In genomic region chr9:102709504-102710135, GRCm38 (mm10) we compare ENCODE assay signal across 12 mouse cellular contexts. TPM values are rescaled to one million over a fixed set of nuclear protein-coding genes. Genes with fewer than 3 reads are reported as not detected.
DNase-seq lines count a peak whose midpoint lies in the region; ATAC-seq lines count a peak whose summit lies in the region.
"Had no signal": no experiment of that assay in that cellular context is flagged by ENCODE, and none has a peak within 500 bp of the region (broad histone marks: within the 10 kb centered on the region; RNA-seq: fewer than 3 reads in every experiment).

No protein-coding gene starts in this region.

- peaks cover 40% of the 10 kb centered on the region for H3K4me1 ChIP-seq in midbrain, embryonic 10.5 days
- no peaks in the 10 kb centered on the region for H3K4me1 ChIP-seq in midbrain, embryonic 16.5 days (ENCODE audit: control insufficient read depth, insufficient read depth, low read length)
- H3K4me1 ChIP-seq in limb, embryonic 15.5 days, result peaks cover 24% of the 10 kb centered on the region
- H3K4me1 ChIP-seq in stomach, embryonic 14.5 days (ENCODE audit: control insufficient read depth, insufficient read depth, low read length), result 0 out of 2 replicates have a peak, but pooled peaks cover 2% of the 10 kb centered on the region

- peaks cover 9% of the 10 kb centered on the region for H3K27me3 ChIP-seq in midbrain, embryonic 10.5 days (ENCODE audit: low read depth, poor library complexity, severe bottlenecking)
- H3K27me3 ChIP-seq in midbrain, embryonic 16.5 days (ENCODE audit: control insufficient read depth, insufficient read depth, low read depth, low read length), result no peaks in the 10 kb centered on the region
- no peaks in the 10 kb centered on the region for H3K27me3 ChIP-seq in limb, embryonic 15.5 days
- H3K27me3 ChIP-seq in stomach, embryonic 14.5 days (ENCODE audit: control insufficient read depth, insufficient read depth, low read length), result no peaks in the 10 kb centered on the region
- H3K27me3 ChIP-seq: neural tube, embryonic 12.5 days; Patski had no signal

- H3K36me3 ChIP-seq in midbrain, embryonic 10.5 days, result no peaks in the 10 kb centered on the region
- no peaks in the 10 kb centered on the region for H3K36me3 ChIP-seq in midbrain, embryonic 16.5 days (ENCODE audit: control insufficient read depth, insufficient read depth, low read length)
- no peaks in the 10 kb centered on the region for H3K36me3 ChIP-seq in limb, embryonic 15.5 days
- no peaks in the 10 kb centered on the region for H3K36me3 ChIP-seq in stomach, embryonic 14.5 days (ENCODE audit: control insufficient read depth, insufficient read depth, low read length)
- H3K36me3 ChIP-seq: neural tube, embryonic 12.5 days had no signal

- 70% methylated on average over 15 of the region's 15 CpGs for WGBS in midbrain, embryonic 10.5 days
- WGBS in midbrain, embryonic 16.5 days, result 77% methylated on average over 15 of the region's 15 CpGs
- 57% methylated on average over 15 of the region's 15 CpGs for WGBS in limb, embryonic 15.5 days
- WGBS in stomach, embryonic 14.5 days, result 56% methylated on average over 15 of the region's 15 CpGs

- no peak overlapping the region for H3K4me2 ChIP-seq in midbrain, embryonic 16.5 days (ENCODE audit: low read length)
- H3K4me2 ChIP-seq in limb, embryonic 15.5 days, result no peak overlapping the region
- no peak overlapping the region for H3K4me2 ChIP-seq in stomach, embryonic 14.5 days (replicated peaks; ENCODE audit: low read depth, low read length)
- H3K4me2 ChIP-seq: neural tube, embryonic 12.5 days had no signal

- H3K9ac ChIP-seq in midbrain, embryonic 16.5 days (ENCODE audit: low read depth, low read length), result no peak overlapping the region
- no peak overlapping the region for H3K9ac ChIP-seq in limb, embryonic 15.5 days
- H3K9ac ChIP-seq in stomach, embryonic 14.5 days (replicated peaks; ENCODE audit: low read depth, low read length), result no peak overlapping the region
- H3K9ac ChIP-seq: neural tube, embryonic 12.5 days had no signal

- H3K27ac ChIP-seq in midbrain, embryonic 10.5 days (replicated peaks), result peak overlapping the region; percentile 49
- no peak overlapping the region for H3K27ac ChIP-seq in midbrain, embryonic 16.5 days (ENCODE audit: low read length)
- H3K27ac ChIP-seq in limb, embryonic 15.5 days, result peak overlapping the region; percentile 67
- H3K27ac ChIP-seq in stomach, embryonic 14.5 days (ENCODE audit: low read length), result no peak overlapping the region; the same call in 1 of the 2 replicates
- H3K27ac ChIP-seq: neural tube, embryonic 12.5 days had no signal

- H3K4me3 ChIP-seq in midbrain, embryonic 10.5 days, result no peak overlapping the region
- H3K4me3 ChIP-seq in midbrain, embryonic 16.5 days (ENCODE audit: low read depth, low read length), result no peak overlapping the region
- H3K4me3 ChIP-seq in limb, embryonic 15.5 days, result no peak overlapping the region
- no peak overlapping the region for H3K4me3 ChIP-seq in stomach, embryonic 14.5 days (ENCODE audit: low read depth, low read length)
- H3K4me3 ChIP-seq: neural tube, embryonic 12.5 days had no signal

- ATAC-seq in midbrain, embryonic 16.5 days, result no peak
- ATAC-seq in limb, embryonic 15.5 days (ENCODE audit: insufficient number of reproducible peaks, low FRiP score, low TSS enrichment, low read depth), result no peak
- ATAC-seq in stomach, embryonic 14.5 days (ENCODE audit: insufficient number of reproducible peaks, insufficient read depth, low FRiP score, low read depth), result 0 out of 2 replicates have a peak, but pooled peaks have one; percentile 47
- ATAC-seq: Patski had no signal

- H3K9me3 ChIP-seq in midbrain, embryonic 10.5 days (replicated peaks), result no peaks in the 10 kb centered on the region
- no peaks in the 10 kb centered on the region for H3K9me3 ChIP-seq in midbrain, embryonic 16.5 days (replicated peaks; ENCODE audit: control insufficient read depth, low read length, poor library complexity, severe bottlenecking)
- no peaks in the 10 kb centered on the region for H3K9me3 ChIP-seq in limb, embryonic 15.5 days
- no peaks in the 10 kb centered on the region for H3K9me3 ChIP-seq in stomach, embryonic 14.5 days (ENCODE audit: control insufficient read depth, low read depth, low read length)
- H3K9me3 ChIP-seq: neural tube, embryonic 12.5 days had no signal

- peak; percentile 21 for DNase-seq in adrenal gland, adult 2 months
- DNase-seq in adrenal gland, adult 8-10 months, result no peak
- DNase-seq in midbrain, embryonic 10.5 days (ENCODE audit: low spot score), result no peak
- DNase-seq in layer of hippocampus, adult 18-20 months (ENCODE audit: low spot score in 2 of 2), result no peak
- no peak for DNase-seq in layer of hippocampus, postnatal 10 days (ENCODE audit: low spot score in 2 of 2)
- DNase-seq: cerebellum, adult 8-10 months; layer of hippocampus, postnatal 36 days had no signal

RNA-seq across cellular contexts. Expression of gene Amotl2, which starts 6.9 kb away (rescaled TPM):
- total RNA-seq in adrenal gland, adult 2 months (2021), result 100 to 1,000 TPM; 154 to 186 TPM
- polyA plus RNA-seq in adrenal gland, adult 2 months (2012; rRNA removed), result 116 and 153 TPM in 2 replicates
- total RNA-seq in adrenal gland, adult 8-10 months (2022), result 100 to 1,000 TPM in 2 of 4 experiments, 10 to 100 TPM in 2; 77.4 to 388 (median 110) TPM
- polyA plus RNA-seq in midbrain, embryonic 10.5 days (2016; fragmentation: Nextera tagmentation; extraction: Ambion mirVana), result 60.3 and 71.1 TPM in 2 replicates
- polyA plus RNA-seq in midbrain, embryonic 16.5 days (2015; fragmentation: Nextera tagmentation; extraction: Ambion mirVana), result 58.4 and 62.9 TPM in 2 replicates
- polyA plus RNA-seq in limb, embryonic 15.5 days (2015; fragmentation: Nextera tagmentation; extraction: Ambion mirVana), result 60.7 and 61.5 TPM in 2 replicates
- polyA plus RNA-seq in stomach, embryonic 14.5 days (2014; fragmentation: Nextera tagmentation; extraction: Ambion mirVana), result 22.1 and 28.9 TPM in 2 replicates
- 10 to 100 TPM; 19.2 to 20.5 TPM for total RNA-seq in layer of hippocampus, adult 18-20 months (2021)
- total RNA-seq in layer of hippocampus, postnatal 10 days (2021), result 10 to 100 TPM; 18.3 to 20.7 TPM

Comparison
In these comparisons a context has a peak if more than half of its experiments do, and no peak if none do; other contexts are left out.
1. H3K27ac ChIP-seq: peak in midbrain, embryonic 10.5 days (single experiment) and limb, embryonic 15.5 days (single experiment); none in midbrain, embryonic 16.5 days (single experiment) and stomach, embryonic 14.5 days (single experiment).